Mouse (Mus musculus) cerebellum, adult 9-11 months (tissue): ENCODE data around the gene Trio.

Experiments used
- DNase-seq: peaks from one replicate; pipeline ENCODE4 v3.0.0; 2022

The Trio gene

GRCm38 (mm10) chr15:28035601-28036000, 10.0 kb upstream of the Trio start:
- no peak for DNase-seq

- no peak for DNase-seq
Measured at GRCm38 (mm10) chr15:28034636-28035035, 9.0 kb upstream of the Trio start.

- DNase-seq, result peak; percentile 3
Measured at GRCm38 (mm10) chr15:28029371-28029770, 3.7 kb upstream of the Trio start.

GRCm38 (mm10) chr15:28028542-28028941, 2.9 kb upstream of the Trio start:
- peak; percentile 8 for DNase-seq

- DNase-seq, result no peak
Measured at GRCm38 (mm10) chr15:28026167-28026481, 476 bp upstream of the Trio start.

GRCm38 (mm10) chr15:28024965-28025338, 696 bp downstream of the Trio start:
- peak; percentile 72 for DNase-seq

GRCm38 (mm10) chr15:28024031-28024964, 1.4 kb downstream of the Trio start:
- peak; percentile 77 for DNase-seq

GRCm38 (mm10) chr15:28021591-28022209, 3.9 kb downstream of the Trio start:
- peak; percentile 47 for DNase-seq

GRCm38 (mm10) chr15:28019393-28020070, 6.1 kb downstream of the Trio start:
- peak; percentile 11 for DNase-seq

GRCm38 (mm10) chr15:28007516-28007915, 18.1 kb downstream of the Trio start:
- DNase-seq, result no peak

GRCm38 (mm10) chr15:28004192-28004767, 21.4 kb downstream of the Trio start:
- no peak for DNase-seq

GRCm38 (mm10) chr15:28002515-28002914, 23.1 kb downstream of the Trio start:
- DNase-seq, result no peak

GRCm38 (mm10) chr15:28001299-28001698, 24.3 kb downstream of the Trio start:
- DNase-seq, result no peak

GRCm38 (mm10) chr15:27998621-27999359, 26.9 kb downstream of the Trio start:
- DNase-seq, result peak; percentile 61

- peak; percentile 68 for DNase-seq
Measured at GRCm38 (mm10) chr15:27997917-27998316, 27.7 kb downstream of the Trio start.

GRCm38 (mm10) chr15:27997391-27997841, 28.2 kb downstream of the Trio start:
- peak; percentile 73 for DNase-seq

GRCm38 (mm10) chr15:27996750-27997149, 28.9 kb downstream of the Trio start:
- DNase-seq, result peak; percentile 79

GRCm38 (mm10) chr15:27995421-27995820, 30.2 kb downstream of the Trio start:
- no peak for DNase-seq

GRCm38 (mm10) chr15:27994870-27995269, 30.8 kb downstream of the Trio start:
- DNase-seq, result peak; percentile 50

- DNase-seq, result no peak
Measured at GRCm38 (mm10) chr15:27993528-27993927, 32.1 kb downstream of the Trio start.

- no peak for DNase-seq
Measured at GRCm38 (mm10) chr15:27992596-27992995, 33.1 kb downstream of the Trio start.

GRCm38 (mm10) chr15:27991892-27992593, 33.6 kb downstream of the Trio start:
- no peak for DNase-seq
